Mouse (Mus musculus) stomach, postnatal 0 days (tissue): ENCODE data around the gene Asb4. TPM values are rescaled to one million over a fixed set of nuclear protein-coding genes. Genes with fewer than 3 reads are reported as not detected.

Source experiments
- ATAC-seq: fragments of 200-750 bp; cut with Nextera tagmentation; 2 replicates; pipeline ENCODE4 v1.8.0; 2017; ENCODE audit not compliant: low FRiP score, low TSS enrichment
- DNase-seq: peaks from one replicate; pipeline ENCODE4 v3.0.0-alpha.2; 2016; ENCODE audit warnings: low spot score
- H3K27ac ChIP-seq: fragments of 300-500 bp; sonication (generic); replicated peaks from 2 replicates; pipeline ENCODE4 v1.5.1; 2014; ENCODE audit warnings: mild to moderate bottlenecking, control low read depth
- H3K27me3 ChIP-seq: fragments of 300-500 bp; sonication (generic); 2 replicates; pipeline ENCODE4 v1.6.1; 2014; ENCODE audit warnings: low read length; ENCODE audit not compliant: control insufficient read depth, insufficient read depth
- H3K36me3 ChIP-seq: fragments of 300-500 bp; sonication (generic); 2 replicates; pipeline ENCODE4 v1.6.1; 2014; ENCODE audit warnings: low read length, mixed read lengths; ENCODE audit not compliant: control insufficient read depth, insufficient read depth
- H3K4me1 ChIP-seq: fragments of 300-500 bp; sonication (generic); replicated peaks from 2 replicates; pipeline ENCODE4 v1.6.1; 2014; ENCODE audit warnings: antibody characterized with exemption; ENCODE audit not compliant: control insufficient read depth, insufficient read depth
- H3K4me2 ChIP-seq: fragments of 300-500 bp; sonication (generic); replicated peaks from 2 replicates; pipeline ENCODE4 v1.6.1; 2014; ENCODE audit warnings: low read depth, mild to moderate bottlenecking, control low read depth, moderate library complexity
- H3K4me3 ChIP-seq: fragments of 300-500 bp; sonication (generic); 2 replicates; pipeline ENCODE4 v1.5.1; 2014; ENCODE audit warnings: low read depth, low read length, control low read depth
- H3K9ac ChIP-seq: fragments of 300-500 bp; sonication (generic); 2 replicates; pipeline ENCODE4 v1.6.1; 2014; ENCODE audit warnings: mild to moderate bottlenecking, low read length, control low read depth, mixed read lengths
- H3K9me3 ChIP-seq: fragments of 300-500 bp; sonication (generic); 2 replicates; pipeline ENCODE4 v1.6.1; 2016; ENCODE audit warnings: low read length; ENCODE audit not compliant: control insufficient read depth
- CTCF ChIP-seq: IDR thresholded peaks from 2 replicates; pipeline ENCODE4 v1.5.1; 2016; ENCODE audit warnings: antibody characterized with exemption, low read depth, mild to moderate bottlenecking, moderate library complexity
- EP300 ChIP-seq: optimal IDR thresholded peaks from 2 replicates; pipeline ENCODE3; 2016; ENCODE audit warnings: antibody characterized with exemption
- WGBS: fragments of 180-500 bp; shearing (Covaris S2); extraction: QIAGEN DNeasy Blood & Tissue Kit; methylation state at CpG from one replicate; pipeline ENCODE4 v1.1.7; 2014; 5-methylcytosine and 5-hydroxymethylcytosine counted together
- polyA plus RNA-seq: library from polyadenylated mRNA; unstranded; fragments of >200 nt; fragmentation: Nextera tagmentation; extraction: Ambion mirVana; gene quantifications from 2 replicates; pipeline ENCODE4 v1.2.1, GENCODE M21; 2015

Asb4 gene
- polyA plus RNA-seq, 1 experiment from 2014 or later = 1.5 TPM

DNA sequence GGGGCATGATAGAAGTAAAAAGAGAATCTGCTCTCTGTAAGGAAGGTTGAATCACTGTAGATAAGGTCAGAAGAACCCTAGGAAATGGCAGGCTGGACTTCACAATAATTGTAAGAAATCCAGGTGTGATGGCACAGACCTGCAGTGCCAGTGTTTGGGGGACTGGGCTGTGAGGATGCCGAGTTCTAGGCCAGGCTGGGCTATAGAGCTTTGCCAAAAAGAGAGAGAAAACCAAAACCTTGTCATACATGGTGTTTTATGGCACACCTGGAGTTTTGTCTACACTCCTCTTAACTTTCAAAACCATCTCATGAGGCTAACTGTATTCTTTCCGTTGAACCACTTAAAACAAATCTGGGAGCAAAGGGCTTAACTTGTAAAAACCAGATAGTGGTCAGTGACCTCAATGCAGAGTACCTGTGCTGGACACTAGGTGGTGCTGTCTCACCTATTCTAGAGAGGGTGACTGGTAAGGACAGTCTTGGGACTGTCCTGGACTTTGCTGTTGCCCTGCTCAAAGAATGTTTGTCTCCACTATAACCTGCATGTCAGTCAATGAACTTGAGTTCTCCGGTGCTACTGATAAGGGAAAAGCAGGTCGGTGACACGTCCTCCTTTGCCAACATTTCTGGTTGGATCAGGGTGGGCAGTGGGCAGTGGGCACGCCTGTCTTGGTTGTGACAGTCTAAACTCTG, 27.7 kb downstream of the Asb4 start:
- no peak for TF ChIP-seq EP300
- peak; percentile 97 for TF ChIP-seq CTCF
- H3K27ac ChIP-seq = no peak overlapping the region
- DNase-seq = peak; percentile 80
- no peaks in the 10 kb centered on the region for H3K9me3 ChIP-seq
- 43% methylated on average over 6 of the region's 6 CpGs for WGBS
- ATAC-seq = peak; percentile 93
- no peak overlapping the region for H3K9ac ChIP-seq
- no peaks in the 10 kb centered on the region for H3K27me3 ChIP-seq
- no peak overlapping the region for H3K4me3 ChIP-seq
- H3K4me2 ChIP-seq = no peak overlapping the region
- H3K4me1 ChIP-seq = no peaks in the 10 kb centered on the region
- no peaks in the 10 kb centered on the region for H3K36me3 ChIP-seq

DNA sequence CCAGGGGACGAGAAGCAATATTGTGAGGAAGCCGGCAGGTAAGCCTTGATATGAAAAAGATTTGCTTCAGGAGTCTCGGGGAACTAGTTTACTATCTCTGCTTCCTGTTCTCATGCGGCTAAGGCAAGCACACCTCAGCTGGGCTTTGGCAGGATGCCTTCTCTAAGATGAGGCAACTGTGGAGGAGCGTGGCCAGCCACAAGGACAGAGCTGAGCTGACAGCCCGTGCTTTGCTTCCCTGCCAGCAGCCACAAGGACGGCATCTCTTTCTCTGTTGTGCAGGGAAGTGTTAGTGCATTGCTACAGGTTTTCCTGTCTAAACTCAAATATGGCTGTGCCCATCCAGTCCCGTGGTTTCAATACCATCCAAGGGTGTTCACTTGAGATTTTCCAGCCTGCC, 30.1 kb downstream of the Asb4 start:
- no peak overlapping the region for H3K27ac ChIP-seq
- DNase-seq (peak; percentile 37), ATAC-seq (0 out of 2 replicates have a peak, but pooled peaks have one; percentile 49)
- H3K27me3 ChIP-seq = no peaks in the 10 kb centered on the region
- TF ChIP-seq CTCF (no peak), EP300 (no peak)
- no peaks in the 10 kb centered on the region for H3K36me3 ChIP-seq
- 28% methylated on average over 8 of the region's 8 CpGs for WGBS
- H3K4me1 ChIP-seq = no peaks in the 10 kb centered on the region
- H3K4me2 ChIP-seq = no peak overlapping the region; the same call in 1 of the 2 replicates
- H3K4me3 ChIP-seq = no peak overlapping the region
- no peak overlapping the region for H3K9ac ChIP-seq
- no peaks in the 10 kb centered on the region for H3K9me3 ChIP-seq

DNA sequence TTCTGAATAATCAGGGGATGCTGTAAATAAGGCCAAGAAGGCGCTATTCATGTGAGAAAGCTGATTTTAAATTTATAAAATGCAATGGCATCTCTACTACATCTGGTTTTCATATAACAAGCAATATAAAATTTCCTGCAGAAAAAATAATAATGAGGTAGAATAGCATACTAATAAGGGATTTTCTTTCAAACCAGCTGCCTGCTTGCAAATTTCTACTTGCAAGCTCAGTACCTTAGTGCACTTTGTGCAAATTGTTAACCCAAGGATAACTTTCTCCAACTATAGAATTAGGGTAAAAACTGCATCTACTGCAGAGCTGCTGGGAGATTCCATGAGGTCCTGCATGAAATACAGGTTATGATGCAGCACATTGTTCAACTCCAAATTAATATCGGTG, 38.3 kb downstream of the Asb4 start:
- TF ChIP-seq CTCF (no peak), EP300 (no peak)
- Histone ChIP-seq H3K36me3 (no peaks in the 10 kb centered on the region), H3K4me1 (no peaks in the 10 kb centered on the region), H3K27me3 (no peaks in the 10 kb centered on the region), H3K4me3 (no peak overlapping the region), H3K4me2 (no peak overlapping the region), H3K27ac (no peak overlapping the region), H3K9ac (no peak overlapping the region), H3K9me3 (no peaks in the 10 kb centered on the region)
- ATAC-seq (no peak), DNase-seq (no peak)
- WGBS = 90% methylated on average over 2 of the region's 2 CpGs

DNA sequence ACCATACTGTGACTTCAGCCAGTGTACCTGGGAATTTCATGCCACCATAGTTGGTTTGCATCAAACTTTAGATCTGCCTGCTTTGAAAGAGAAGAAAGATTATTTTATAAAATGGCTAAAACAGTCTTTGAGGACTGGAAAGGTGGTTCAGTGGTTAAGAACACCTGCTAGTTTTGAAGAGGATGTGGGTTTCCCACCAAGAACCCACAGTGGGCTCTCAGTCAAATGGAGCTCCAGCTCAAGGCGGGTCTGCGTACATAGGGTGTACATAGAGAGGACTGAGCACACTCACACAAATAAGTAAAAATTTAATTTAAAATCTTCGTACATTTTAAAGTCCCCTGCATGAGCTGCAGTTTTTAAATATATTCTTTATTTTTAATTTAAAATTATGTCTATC, 39.2 kb downstream of the Asb4 start:
- no peak overlapping the region for H3K27ac ChIP-seq
- no peaks in the 10 kb centered on the region for H3K36me3 ChIP-seq
- no peak for TF ChIP-seq EP300
- no peak for TF ChIP-seq CTCF
- H3K9ac ChIP-seq = no peak overlapping the region
- no peak overlapping the region for H3K4me2 ChIP-seq
- no peaks in the 10 kb centered on the region for H3K4me1 ChIP-seq
- DNase-seq (no peak), ATAC-seq (no peak)
- WGBS = 91% methylated on average over 3 of the region's 3 CpGs
- H3K9me3 ChIP-seq = no peaks in the 10 kb centered on the region
- no peaks in the 10 kb centered on the region for H3K27me3 ChIP-seq
- no peak overlapping the region for H3K4me3 ChIP-seq

DNA sequence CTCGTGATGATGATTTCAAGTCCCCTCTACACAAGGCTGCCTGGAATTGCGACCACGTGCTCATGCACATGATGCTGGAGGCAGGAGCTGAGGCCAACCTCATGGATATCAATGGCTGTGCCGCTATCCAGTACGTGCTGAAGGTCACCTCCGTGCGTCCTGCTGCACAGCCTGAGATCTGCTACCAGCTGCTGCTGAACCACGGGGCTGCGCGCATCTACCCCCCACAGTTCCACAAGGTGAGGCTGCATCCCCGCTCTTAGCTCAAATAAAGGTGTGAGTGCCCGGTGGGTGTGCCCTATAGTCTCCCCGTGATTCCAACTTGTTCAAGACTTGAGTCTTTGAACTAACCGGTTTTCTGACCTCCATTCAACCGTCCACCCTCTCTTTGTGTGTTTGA, 40.4 kb downstream of the Asb4 start:
- DNase-seq = peak; percentile 41
- H3K27me3 ChIP-seq = no peaks in the 10 kb centered on the region
- TF ChIP-seq CTCF (peak; percentile 38), EP300 (no peak)
- H3K4me3 ChIP-seq = no peak overlapping the region
- H3K27ac ChIP-seq = no peak overlapping the region
- no peak overlapping the region for H3K9ac ChIP-seq
- ATAC-seq = peak; percentile 77
- H3K4me2 ChIP-seq = no peak overlapping the region
- WGBS = 67% methylated on average over 15 of the region's 15 CpGs
- H3K9me3 ChIP-seq = no peaks in the 10 kb centered on the region
- H3K36me3 ChIP-seq = no peaks in the 10 kb centered on the region
- H3K4me1 ChIP-seq = no peaks in the 10 kb centered on the region

DNA sequence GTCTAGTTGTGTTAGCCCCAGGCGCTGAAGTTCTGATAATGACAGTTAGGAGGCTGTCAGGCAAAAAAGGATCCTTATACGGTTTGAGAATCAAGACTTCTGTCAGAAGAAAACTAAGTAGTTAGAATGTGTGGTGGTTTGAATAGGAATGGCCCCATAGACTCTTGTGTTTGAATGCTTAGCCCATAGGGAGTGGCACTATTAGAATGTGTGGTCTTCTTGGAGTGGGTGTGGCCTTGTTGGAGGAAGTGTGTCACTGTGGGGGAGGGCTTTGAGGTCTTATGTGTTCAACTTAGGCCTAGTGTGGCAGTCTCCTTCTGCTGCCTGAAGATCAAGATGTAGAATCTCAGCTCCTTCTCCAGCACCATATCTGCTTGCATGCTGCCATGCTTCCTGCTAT, 43.8 kb downstream of the Asb4 start:
- H3K4me2 ChIP-seq = no peak overlapping the region
- no peak overlapping the region for H3K27ac ChIP-seq
- no peak for DNase-seq
- H3K4me3 ChIP-seq = no peak overlapping the region
- 85% methylated on average over 2 of the region's 2 CpGs for WGBS
- H3K9ac ChIP-seq = no peak overlapping the region
- H3K27me3 ChIP-seq = no peaks in the 10 kb centered on the region
- no peaks in the 10 kb centered on the region for H3K36me3 ChIP-seq
- H3K9me3 ChIP-seq = no peaks in the 10 kb centered on the region
- TF ChIP-seq CTCF (no peak), EP300 (no peak)
- H3K4me1 ChIP-seq = no peaks in the 10 kb centered on the region
- no peak for ATAC-seq
